Mouse (Mus musculus) testis, adult 2 months (tissue): Measurements from ENCODE around the gene Ppp1r15b.

Experiments
- CTCF ChIP-seq: fragments of 200-500 bp; IDR thresholded peaks from 2 replicates; pipeline ENCODE4 v1.5.1; 2012; ENCODE audit warnings: low read depth, mild to moderate bottlenecking, inconsistent platforms, low read length, moderate library complexity; ENCODE audit not compliant: control insufficient read depth, insufficient read depth, insufficient replicate concordance
- POLR2A ChIP-seq: fragments of 200-500 bp; IDR thresholded peaks from 2 replicates; pipeline ENCODE4 v1.6.1; 2012; ENCODE audit warnings: low read depth, mild to moderate bottlenecking, inconsistent platforms, low read length, moderate library complexity; ENCODE audit not compliant: control insufficient read depth

- TF ChIP-seq CTCF (no peak), POLR2A (no peak)
These were observed 27.6 kb upstream of the Ppp1r15b start for GRCm38 (mm10) chr1:133103315-133103714.
